Mouse (Mus musculus) thymus, adult 2 months (tissue): ENCODE results near the gene Trim37.

Experiments used
- CTCF ChIP-seq: fragments of 200-500 bp; IDR thresholded peaks from 2 replicates; pipeline ENCODE4 v1.5.1; 2012; ENCODE audit warnings: mild to moderate bottlenecking, control low read depth, low read length, moderate library complexity, borderline replicate concordance; ENCODE audit not compliant: control insufficient read depth, poor library complexity, insufficient read depth; ENCODE audit errors: extremely low read depth
- POLR2A ChIP-seq: fragments of 200-500 bp; IDR thresholded peaks from 2 replicates; pipeline ENCODE4 v1.6.1; 2012; ENCODE audit warnings: mild to moderate bottlenecking, low read length, control low read depth, moderate library complexity; ENCODE audit not compliant: control insufficient read depth, poor library complexity, insufficient read depth; ENCODE audit errors: extremely low read depth

DNA sequence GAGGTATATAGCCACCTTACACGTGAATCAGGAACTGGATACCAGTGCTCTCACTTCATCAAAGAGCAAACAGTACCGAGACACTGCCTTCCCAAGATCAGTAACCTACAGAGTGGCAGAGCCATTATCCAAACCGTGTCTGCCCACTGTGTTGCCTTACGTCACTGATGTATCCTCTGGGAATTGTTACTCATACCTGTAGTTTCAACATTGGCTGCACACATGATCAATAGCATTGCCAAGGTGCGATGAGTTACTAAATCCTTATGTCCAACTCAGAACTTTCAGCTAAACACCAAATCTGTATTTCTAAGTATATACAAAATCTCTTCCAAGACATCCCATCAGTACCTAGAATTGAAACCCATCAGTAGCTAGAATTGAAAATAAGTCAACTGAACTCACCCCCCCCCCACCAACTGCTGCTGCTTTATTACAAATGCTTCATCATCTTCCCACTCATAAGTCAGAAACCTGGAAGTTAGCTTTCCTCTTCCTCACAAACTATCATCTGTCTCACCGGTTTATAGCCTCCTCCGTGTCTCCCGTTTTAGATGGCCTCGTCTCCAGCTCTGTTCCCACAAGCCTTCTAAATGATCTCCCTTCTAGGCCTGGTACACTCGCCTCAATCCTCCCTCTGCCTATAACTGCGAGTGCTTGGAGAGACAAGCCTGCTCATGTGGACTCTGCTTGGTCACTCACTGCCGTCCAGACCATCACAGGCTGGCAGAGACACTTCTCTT is 108.0 kb downstream of the Trim37 start:
- TF ChIP-seq CTCF = no peak
- TF ChIP-seq POLR2A = no peak
